Mouse (Mus musculus): Measurements from ENCODE around the gene Ache.
"Not testable (repeated sequence)": the region's sequence is repeated elsewhere in the genome, so short reads cannot be mapped to it uniquely, and the experiment has no call there.

Gene Ache

DNA sequence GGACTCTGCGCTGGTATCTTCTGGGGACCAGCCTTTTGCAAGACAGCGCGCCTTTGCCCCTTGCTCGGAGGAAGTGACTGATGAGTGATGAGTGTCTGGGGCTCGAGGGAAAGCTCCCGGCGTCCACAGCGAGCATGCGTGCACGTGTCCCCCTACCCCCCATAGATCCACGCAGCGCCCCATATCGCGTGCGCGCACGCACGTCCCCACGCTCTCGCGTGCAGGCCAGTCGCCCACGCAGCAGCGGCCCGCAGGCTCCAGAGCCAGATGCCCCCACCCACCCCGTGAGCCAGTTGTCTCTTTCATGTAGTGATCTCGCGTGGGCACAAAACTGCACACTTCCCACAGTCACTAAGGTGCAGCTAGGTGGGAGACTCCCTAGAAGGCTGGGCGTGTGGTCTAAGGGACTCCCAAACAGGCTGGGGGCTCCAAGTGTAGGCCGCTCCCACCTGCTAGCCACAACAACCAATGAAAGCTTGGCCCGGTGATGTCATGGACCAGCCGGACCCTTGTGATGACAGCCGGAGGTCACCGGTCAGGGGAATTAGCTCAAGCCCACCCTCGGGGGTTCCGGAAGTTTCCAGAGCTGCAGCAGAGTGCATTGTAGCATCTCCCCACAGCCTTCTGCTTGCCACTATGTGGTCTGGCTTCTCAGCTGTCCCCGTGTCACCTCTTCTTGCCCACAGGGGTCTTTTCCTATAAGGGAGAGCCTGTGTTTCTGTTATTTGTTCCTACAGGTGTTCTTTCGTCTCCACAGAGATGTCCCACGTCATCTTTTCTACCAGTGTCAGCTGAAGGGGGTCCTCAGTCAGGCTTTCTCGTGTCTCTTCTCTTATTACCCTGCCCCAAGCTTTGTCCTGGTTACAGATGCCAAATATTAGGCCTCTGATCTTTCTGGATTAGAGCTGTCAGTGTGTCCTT, at the start of gene Ache:
Gene Ache (plus strand): TSS at position 488 of the 921 bp plus-strand sequence.
- peak; percentile 91 to 94 for DNase-seq

GRCm38 (mm10) chr5:137263897-137264720, 23.2 kb upstream of the Ache start:
- no peak for DNase-seq

- no peak for DNase-seq
These were observed 22.5 kb upstream of the Ache start for GRCm38 (mm10) chr5:137264787-137265186.

- no peak for DNase-seq
These were observed 19.0 kb upstream of the Ache start for GRCm38 (mm10) chr5:137268131-137268910.

- peak in 1 of 2 experiments; percentile 53 for DNase-seq
These were observed 9.7 kb upstream of the Ache start for GRCm38 (mm10) chr5:137277360-137278342.

DNA sequence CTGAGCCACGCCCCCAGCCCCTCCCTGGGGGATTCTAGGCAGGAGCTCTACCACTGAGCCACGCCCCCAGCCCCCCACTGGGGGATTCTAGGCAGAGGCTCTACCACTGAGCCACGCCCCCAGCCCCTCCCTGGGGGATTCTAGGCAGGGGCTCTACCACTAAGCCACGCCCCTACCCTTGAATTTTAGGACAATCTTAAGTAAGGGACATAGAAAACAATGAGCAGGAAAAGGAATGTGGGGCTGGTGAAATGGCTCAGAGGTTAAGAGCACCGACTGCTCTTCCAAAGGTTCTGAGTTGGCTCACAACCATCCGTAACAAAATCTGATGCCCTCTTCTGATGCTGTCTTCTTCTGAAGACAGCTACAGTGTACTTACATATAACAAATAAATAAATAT, 2.9 kb upstream of the Ache start:
- DNase-seq: not testable (repeated sequence)

- DNase-seq: peak; percentile 57 to 76
These were observed 2.3 kb upstream of the Ache start for GRCm38 (mm10) chr5:137285045-137285444.

DNA sequence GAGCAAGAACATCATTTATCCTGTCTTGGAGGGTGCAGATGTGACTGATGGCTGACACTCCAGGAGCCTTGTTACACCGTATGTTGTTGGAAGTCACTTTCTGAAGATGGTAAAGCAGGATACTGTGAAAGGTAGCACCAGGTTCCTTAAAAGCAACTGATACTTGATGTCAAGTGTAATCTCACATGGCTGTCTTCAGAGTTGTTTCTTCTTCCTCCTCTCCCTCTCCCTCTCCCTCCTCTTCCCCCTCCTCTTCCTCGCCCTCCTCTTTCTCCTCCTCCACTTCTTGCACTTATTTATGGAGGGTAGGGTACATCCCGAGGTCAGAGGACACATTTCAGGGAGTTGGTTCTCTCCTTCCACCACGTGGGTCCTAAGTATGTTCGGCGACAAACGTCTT, 1.3 kb upstream of the Ache start:
- DNase-seq: no peak

- DNase-seq: peak; percentile 96 to 97
These were observed 676 bp upstream of the Ache start for GRCm38 (mm10) chr5:137286655-137287031.

DNA sequence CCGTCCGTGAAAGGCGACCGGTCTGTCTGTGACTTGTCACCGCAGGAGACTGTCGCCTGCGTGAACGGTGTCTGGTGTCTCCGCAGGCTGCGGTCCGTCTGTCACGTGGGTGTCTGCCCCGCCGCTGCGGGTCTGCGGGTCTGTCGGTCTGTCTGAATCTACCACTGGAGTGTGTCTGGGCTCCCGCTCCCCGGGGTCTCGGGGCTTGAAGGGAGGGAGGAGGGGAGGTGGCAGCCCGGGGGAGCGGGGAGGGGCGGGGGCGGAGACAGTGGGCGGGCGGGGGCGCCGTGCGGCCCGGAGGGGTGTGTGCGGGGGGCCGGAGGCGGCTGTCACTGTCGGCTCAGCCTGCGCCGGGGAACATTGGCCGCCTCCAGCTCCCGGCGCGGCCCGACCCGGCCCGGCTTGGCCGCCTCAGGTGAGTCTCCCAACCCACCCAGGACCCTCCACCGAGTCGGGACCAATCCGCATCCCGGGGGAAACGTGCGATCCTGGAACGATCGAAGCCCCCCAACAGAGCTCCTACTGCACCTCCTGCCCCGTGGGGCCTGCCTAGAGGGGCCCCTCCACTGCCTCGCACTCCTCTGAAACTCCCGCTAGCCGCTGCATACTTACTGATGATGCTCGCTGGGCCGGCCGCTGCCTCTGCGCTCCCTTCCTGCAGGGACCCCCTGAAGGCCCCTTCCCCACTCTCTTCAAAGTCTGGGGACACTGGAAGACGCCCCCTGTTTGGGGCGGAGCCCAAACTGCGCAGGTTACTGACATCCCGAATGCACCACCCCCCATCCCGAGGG, 829 bp downstream of the Ache start:
- DNase-seq: peak; percentile 80 to 81

DNA sequence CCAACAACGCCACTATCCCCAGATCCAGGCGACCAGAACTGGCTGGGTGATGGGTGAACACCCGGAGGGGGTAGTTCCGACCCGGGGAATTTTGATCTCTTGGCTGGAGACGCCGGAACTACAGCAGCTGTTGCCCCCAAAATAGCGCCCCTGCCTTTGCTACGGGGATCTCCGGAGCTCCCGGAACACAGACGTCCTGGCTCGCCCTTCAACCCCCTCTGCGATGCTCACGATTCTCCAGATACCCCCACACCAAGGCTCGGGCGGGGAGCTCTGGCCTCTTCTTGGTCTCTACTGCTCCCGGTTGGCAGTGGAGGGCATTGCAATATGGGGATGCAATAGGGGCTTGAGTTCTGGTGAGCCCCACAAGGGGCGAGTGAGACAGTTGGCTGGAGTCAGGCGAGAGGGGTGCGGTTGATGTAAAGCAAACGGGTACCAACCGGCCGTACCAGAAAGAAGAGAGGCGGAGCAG, 1.7 kb downstream of the Ache start:
- peak; percentile 77 to 82 for DNase-seq

GRCm38 (mm10) chr5:137289591-137290365, 2.5 kb downstream of the Ache start:
- DNase-seq: no peak

- peak; percentile 71 to 84 for DNase-seq
These were observed 3.4 kb downstream of the Ache start for GRCm38 (mm10) chr5:137290677-137291076.

DNA sequence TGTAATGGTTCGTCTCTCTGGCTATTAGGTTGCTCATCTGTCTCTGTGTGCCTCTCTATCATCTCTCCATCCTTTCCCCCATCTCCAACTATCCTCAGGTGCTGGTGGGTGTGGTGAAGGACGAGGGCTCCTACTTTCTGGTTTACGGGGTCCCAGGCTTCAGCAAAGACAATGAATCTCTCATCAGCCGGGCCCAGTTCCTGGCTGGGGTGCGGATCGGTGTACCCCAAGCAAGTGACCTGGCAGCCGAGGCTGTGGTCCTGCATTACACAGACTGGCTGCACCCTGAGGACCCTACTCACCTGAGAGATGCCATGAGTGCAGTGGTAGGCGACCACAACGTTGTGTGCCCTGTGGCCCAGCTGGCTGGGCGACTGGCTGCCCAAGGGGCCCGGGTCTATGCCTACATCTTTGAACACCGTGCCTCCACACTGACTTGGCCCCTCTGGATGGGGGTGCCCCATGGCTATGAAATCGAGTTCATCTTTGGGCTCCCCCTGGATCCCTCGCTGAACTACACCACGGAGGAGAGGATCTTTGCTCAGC, 4.1 kb downstream of the Ache start:
- DNase-seq: no peak

DNA sequence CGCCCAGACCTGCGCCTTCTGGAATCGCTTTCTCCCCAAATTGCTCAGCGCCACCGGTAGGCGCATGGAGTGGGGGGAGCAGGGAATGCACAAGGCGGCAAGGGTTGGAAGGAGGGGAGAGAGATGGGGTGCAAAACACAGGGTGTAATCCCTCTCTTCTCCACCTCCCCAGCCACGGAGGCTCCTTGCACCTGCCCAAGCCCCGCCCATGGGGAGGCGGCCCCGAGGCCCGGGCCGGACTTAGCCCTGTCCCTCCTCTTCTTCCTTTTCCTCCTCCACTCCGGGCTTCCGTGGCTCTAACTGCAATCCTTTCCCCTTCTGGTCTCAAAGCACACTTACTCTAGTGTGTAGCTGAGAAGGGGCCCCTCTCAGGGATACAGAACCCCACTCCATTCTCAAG, 6.0 kb downstream of the Ache start:
- DNase-seq: peak; percentile 85 to 91

GRCm38 (mm10) chr5:137293839-137294743, 6.8 kb downstream of the Ache start, which contains the start of gene Ufsp1:
Ufsp1 (plus strand) TSS chr5:137294629.
- DNase-seq: peak; percentile 97 to 98

- DNase-seq: no peak
These were observed 7.4 kb downstream of the Ache start for GRCm38 (mm10) chr5:137294744-137295093.

GRCm38 (mm10) chr5:137295296-137295695, 8.0 kb downstream of the Ache start:
- no peak for DNase-seq
